Mouse (Mus musculus) embryonic facial prominence, embryonic 10.5 days (tissue): ENCODE measurements around the gene Pkd2. TPM values are rescaled to one million over a fixed set of nuclear protein-coding genes. Genes with fewer than 3 reads are reported as not detected.
"Not testable (repeated sequence)": the region's sequence is repeated elsewhere in the genome, so short reads cannot be mapped to it uniquely, and the experiment has no call there.

Source experiments
- DNase-seq: peaks from one replicate; pipeline ENCODE4 v3.0.0-alpha.2; 2017; ENCODE audit warnings: low spot score
- H3K27ac ChIP-seq: fragments of 300-500 bp; sonication (generic); replicated peaks from 2 replicates; pipeline ENCODE4 v1.5.1; 2016; ENCODE audit warnings: mild to moderate bottlenecking
- H3K27me3 ChIP-seq: fragments of 300-500 bp; sonication (generic); replicated peaks from 2 replicates; pipeline ENCODE4 v1.6.1; 2016; ENCODE audit warnings: low read depth, mild to moderate bottlenecking; ENCODE audit not compliant: poor library complexity, severe bottlenecking
- H3K36me3 ChIP-seq: fragments of 300-500 bp; sonication (generic); replicated peaks from 2 replicates; pipeline ENCODE4 v1.6.1; 2016; ENCODE audit warnings: mild to moderate bottlenecking, moderate library complexity
- H3K4me1 ChIP-seq: fragments of 300-500 bp; sonication (generic); 2 replicates; pipeline ENCODE4 v1.6.1; 2016
- H3K4me3 ChIP-seq: fragments of 300-500 bp; sonication (generic); 2 replicates; pipeline ENCODE4 v1.5.1; 2016; ENCODE audit warnings: mild to moderate bottlenecking, moderate library complexity
- H3K9me3 ChIP-seq: fragments of 300-500 bp; sonication (generic); 2 replicates; pipeline ENCODE4 v1.6.1; 2016; ENCODE audit warnings: mild to moderate bottlenecking
- WGBS: fragments of 180-500 bp; shearing (Covaris S2); methylation state at CpG from one replicate; pipeline ENCODE4 v1.1.7; 2016; 5-methylcytosine and 5-hydroxymethylcytosine counted together
- polyA plus RNA-seq: library from polyadenylated mRNA; unstranded; fragments of >200 nt; fragmentation: Nextera tagmentation; extraction: Ambion mirVana; gene quantifications from 2 replicates; pipeline ENCODE4 v1.2.1, GENCODE M21; 2016

The Pkd2 gene
- polyA plus RNA-seq, 1 experiment from 2014 or later = 10.5 TPM

GRCm38 (mm10) chr5:104442850-104443249 lies 16.4 kb upstream of the Pkd2 start:
- 55% methylated on average over 1 of the region's 1 CpGs for WGBS
- no peak overlapping the region for H3K4me3 ChIP-seq
- no peak for DNase-seq
- peaks cover 7% of the 10 kb centered on the region for H3K27me3 ChIP-seq
- no peaks in the 10 kb centered on the region for H3K36me3 ChIP-seq
- H3K4me1 ChIP-seq = 0 out of 2 replicates have a peak, but pooled peaks cover 1% of the 10 kb centered on the region
- no peak overlapping the region for H3K27ac ChIP-seq
- H3K9me3 ChIP-seq = no peaks in the 10 kb centered on the region

- no peaks in the 10 kb centered on the region for H3K9me3 ChIP-seq
- no peaks in the 10 kb centered on the region for H3K36me3 ChIP-seq
- 0 out of 2 replicates have a peak, but pooled peaks cover 2% of the 10 kb centered on the region for H3K4me1 ChIP-seq
- H3K4me3 ChIP-seq = no peak overlapping the region
- DNase-seq = peak; percentile 47
- 18% methylated on average over 3 of the region's 3 CpGs for WGBS
- H3K27me3 ChIP-seq = peaks cover 20% of the 10 kb centered on the region
- H3K27ac ChIP-seq = no peak overlapping the region
These were observed 13.1 kb upstream of the Pkd2 start for GRCm38 (mm10) chr5:104446156-104446555.

GRCm38 (mm10) chr5:104448346-104448745 lies 10.9 kb upstream of the Pkd2 start:
- H3K36me3 ChIP-seq, H3K9me3 ChIP-seq, DNase-seq, H3K4me3 ChIP-seq, H3K4me1 ChIP-seq, H3K27ac ChIP-seq: not testable (repeated sequence)
- 18% methylated on average over 6 of the region's 6 CpGs for WGBS
- H3K27me3 ChIP-seq = peaks cover 20% of the 10 kb centered on the region

- DNase-seq = no peak
- Histone ChIP-seq H3K9me3 (no peaks in the 10 kb centered on the region), H3K27me3 (peaks cover 20% of the 10 kb centered on the region), H3K4me3 (no peak overlapping the region), H3K27ac (no peak overlapping the region), H3K36me3 (no peaks in the 10 kb centered on the region), H3K4me1 (0 out of 2 replicates have a peak, but pooled peaks cover 2% of the 10 kb centered on the region)
- WGBS = 41% methylated on average over 3 of the region's 3 CpGs
These were observed 9.8 kb upstream of the Pkd2 start for GRCm38 (mm10) chr5:104449491-104449890.

- H3K9me3 ChIP-seq = peaks cover 13% of the 10 kb centered on the region; the same call in 1 of the 2 replicates
- H3K4me1 ChIP-seq = 0 out of 2 replicates have a peak, but pooled peaks cover 2% of the 10 kb centered on the region
- DNase-seq = no peak
- H3K36me3 ChIP-seq = peaks cover 11% of the 10 kb centered on the region
- 68% methylated on average over 1 of the region's 1 CpGs for WGBS
- peaks cover 11% of the 10 kb centered on the region; the same call in 1 of the 2 replicates for H3K27me3 ChIP-seq
- no peak overlapping the region for H3K27ac ChIP-seq
- no peak overlapping the region for H3K4me3 ChIP-seq
These were observed 6.2 kb upstream of the Pkd2 start for GRCm38 (mm10) chr5:104453075-104453474.

- peaks cover 13% of the 10 kb centered on the region; the same call in 1 of the 2 replicates for H3K9me3 ChIP-seq
- H3K27me3 ChIP-seq = no peaks in the 10 kb centered on the region
- no peak overlapping the region for H3K27ac ChIP-seq
- H3K4me3 ChIP-seq = no peak overlapping the region
- H3K4me1 ChIP-seq = peaks cover 13% of the 10 kb centered on the region
- 92% methylated on average over 6 of the region's 6 CpGs for WGBS
- DNase-seq = no peak
- peaks cover 11% of the 10 kb centered on the region for H3K36me3 ChIP-seq
These were observed 4.7 kb upstream of the Pkd2 start for GRCm38 (mm10) chr5:104454564-104454963.

- peaks cover 38% of the 10 kb centered on the region for H3K36me3 ChIP-seq
- peaks cover 25% of the 10 kb centered on the region for H3K4me1 ChIP-seq
- H3K27me3 ChIP-seq = no peaks in the 10 kb centered on the region
- WGBS = under 1% methylated on average over 82 of the region's 82 CpGs
- peak overlapping the region; percentile 98 for H3K27ac ChIP-seq
- H3K9me3 ChIP-seq = peaks cover 13% of the 10 kb centered on the region; the same call in 1 of the 2 replicates
- peak; percentile 78 for DNase-seq
- H3K4me3 ChIP-seq = peak overlapping the region; percentile 80
These were observed 631 bp downstream of the Pkd2 start for GRCm38 (mm10) chr5:104459706-104460455.

- Histone ChIP-seq H3K27me3 (no peaks in the 10 kb centered on the region), H3K4me3 (peak overlapping the region; percentile 80), H3K27ac (peak overlapping the region; percentile 98; the same call in 1 of the 2 replicates), H3K9me3 (peaks cover 13% of the 10 kb centered on the region; the same call in 1 of the 2 replicates), H3K36me3 (peaks cover 44% of the 10 kb centered on the region), H3K4me1 (peaks cover 25% of the 10 kb centered on the region)
- DNase-seq = no peak
- 43% methylated on average over 3 of the region's 3 CpGs for WGBS
These were observed 1.2 kb downstream of the Pkd2 start for GRCm38 (mm10) chr5:104460456-104460838.

- peaks cover 13% of the 10 kb centered on the region; the same call in 1 of the 2 replicates for H3K9me3 ChIP-seq
- DNase-seq = no peak
- peaks cover 25% of the 10 kb centered on the region for H3K4me1 ChIP-seq
- H3K27ac ChIP-seq = no peak overlapping the region
- peaks cover 48% of the 10 kb centered on the region for H3K36me3 ChIP-seq
- no peaks in the 10 kb centered on the region for H3K27me3 ChIP-seq
- H3K4me3 ChIP-seq = peak overlapping the region; percentile 80
- WGBS = 55% methylated on average over 7 of the region's 7 CpGs
These were observed 1.6 kb downstream of the Pkd2 start for GRCm38 (mm10) chr5:104460856-104461255.

GRCm38 (mm10) chr5:104465279-104465678 lies 6.0 kb downstream of the Pkd2 start:
- Histone ChIP-seq H3K4me3 (no peak overlapping the region), H3K9me3 (no peaks in the 10 kb centered on the region), H3K27ac (no peak overlapping the region), H3K4me1 (peaks cover 10% of the 10 kb centered on the region), H3K27me3 (no peaks in the 10 kb centered on the region), H3K36me3 (peaks cover 76% of the 10 kb centered on the region)
- WGBS = 88% methylated on average over 8 of the region's 8 CpGs
- no peak for DNase-seq

GRCm38 (mm10) chr5:104465731-104466130 lies 6.5 kb downstream of the Pkd2 start:
- Histone ChIP-seq H3K27ac (no peak overlapping the region), H3K4me1 (peaks cover 6% of the 10 kb centered on the region), H3K4me3 (no peak overlapping the region), H3K36me3 (peaks cover 81% of the 10 kb centered on the region), H3K27me3 (no peaks in the 10 kb centered on the region), H3K9me3 (no peaks in the 10 kb centered on the region)
- WGBS = 91% methylated on average over 12 of the region's 12 CpGs
- DNase-seq = no peak

- Histone ChIP-seq H3K9me3 (no peaks in the 10 kb centered on the region), H3K4me3 (no peak overlapping the region), H3K36me3 (peaks cover 92% of the 10 kb centered on the region), H3K27ac (no peak overlapping the region), H3K4me1 (no peaks in the 10 kb centered on the region), H3K27me3 (no peaks in the 10 kb centered on the region)
- DNase-seq = no peak
- 94% methylated on average over 16 of the region's 16 CpGs for WGBS
These were observed 7.6 kb downstream of the Pkd2 start for GRCm38 (mm10) chr5:104466816-104467215.

- WGBS = 93% methylated on average over 5 of the region's 5 CpGs
- Histone ChIP-seq H3K4me1 (no peaks in the 10 kb centered on the region), H3K9me3 (no peaks in the 10 kb centered on the region), H3K27ac (no peak overlapping the region), H3K27me3 (no peaks in the 10 kb centered on the region), H3K36me3 (peaks cover 94% of the 10 kb centered on the region), H3K4me3 (no peak overlapping the region)
- DNase-seq = no peak
These were observed 9.3 kb downstream of the Pkd2 start for GRCm38 (mm10) chr5:104468586-104468985.
